Mouse (Mus musculus) brain, embryonic 14.5 days (tissue): ENCODE data around the gene Rbm20. TPM values are rescaled to one million over a fixed set of nuclear protein-coding genes. Genes with fewer than 3 reads are reported as not detected.
"Not testable (repeated sequence)": the region's sequence is repeated elsewhere in the genome, so short reads cannot be mapped to it uniquely, and the experiment has no call there.

Experiments
- DNase-seq: peaks from one replicate; pipeline ENCODE4 v3.0.0-alpha.2; 2011; ENCODE audit warnings: low read depth
- CTCF ChIP-seq: fragments of 200-500 bp; IDR thresholded peaks from 2 replicates; pipeline ENCODE4 v1.5.1; 2012; ENCODE audit warnings: inconsistent platforms, mild to moderate bottlenecking, moderate library complexity, borderline replicate concordance; ENCODE audit not compliant: insufficient read depth, insufficient read length; ENCODE audit errors: extremely low read depth
- POLR2A ChIP-seq: fragments of 200-500 bp; IDR thresholded peaks from 2 replicates; pipeline ENCODE4 v1.6.1; 2012; ENCODE audit warnings: mild to moderate bottlenecking, inconsistent platforms, borderline replicate concordance; ENCODE audit not compliant: poor library complexity, insufficient read depth, insufficient read length, severe bottlenecking; ENCODE audit errors: extremely low read depth
- polyA plus RNA-seq: library from polyadenylated mRNA; depleted of rRNA; stranded (reverse); fragments of >200 nt; gene quantifications from 2 replicates; pipeline ENCODE4 v1.2.3, GENCODE M21; 2012; rRNA removed

The Rbm20 gene
- polyA plus RNA-seq, 1 experiment: 1.5 TPM

DNA sequence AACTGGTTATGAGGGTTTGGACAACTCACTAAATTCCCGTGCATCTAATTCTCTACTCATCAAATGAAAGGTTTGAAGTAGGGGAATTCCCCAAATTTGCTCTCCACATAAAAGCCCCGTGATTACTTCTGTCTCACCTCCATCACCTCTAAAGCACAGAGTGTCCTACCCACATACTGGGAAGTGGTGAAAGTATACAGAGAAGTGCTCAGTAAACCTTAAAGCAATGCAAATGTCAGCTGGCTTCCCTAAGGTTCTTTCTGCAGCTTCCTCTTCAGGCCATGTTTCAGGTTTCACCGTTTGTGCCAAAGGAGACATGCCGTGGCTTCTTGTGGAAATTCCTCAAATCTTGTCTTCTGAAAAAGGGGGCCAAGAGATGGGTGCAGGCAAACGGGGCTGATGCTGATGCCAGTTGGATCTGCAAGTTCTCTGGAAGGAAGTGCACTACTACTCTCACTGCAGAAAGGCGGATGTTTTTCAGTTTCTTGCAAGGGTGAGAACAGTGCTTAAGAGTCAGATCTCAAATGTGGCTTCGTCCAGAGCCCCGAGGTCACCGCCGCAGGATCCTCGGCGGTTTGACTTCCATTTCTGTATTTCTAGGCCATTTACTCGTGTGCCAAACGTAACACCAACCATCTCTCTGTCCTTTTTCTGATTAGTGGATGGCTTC, 223.0 kb downstream of the Rbm20 start:
- no peak for DNase-seq
- TF ChIP-seq CTCF: no peak
- TF ChIP-seq POLR2A: no peak

GRCm38 (mm10) chr19:53901931-53902738, 225.0 kb downstream of the Rbm20 start:
- no peak for TF ChIP-seq CTCF
- no peak for TF ChIP-seq POLR2A

DNA sequence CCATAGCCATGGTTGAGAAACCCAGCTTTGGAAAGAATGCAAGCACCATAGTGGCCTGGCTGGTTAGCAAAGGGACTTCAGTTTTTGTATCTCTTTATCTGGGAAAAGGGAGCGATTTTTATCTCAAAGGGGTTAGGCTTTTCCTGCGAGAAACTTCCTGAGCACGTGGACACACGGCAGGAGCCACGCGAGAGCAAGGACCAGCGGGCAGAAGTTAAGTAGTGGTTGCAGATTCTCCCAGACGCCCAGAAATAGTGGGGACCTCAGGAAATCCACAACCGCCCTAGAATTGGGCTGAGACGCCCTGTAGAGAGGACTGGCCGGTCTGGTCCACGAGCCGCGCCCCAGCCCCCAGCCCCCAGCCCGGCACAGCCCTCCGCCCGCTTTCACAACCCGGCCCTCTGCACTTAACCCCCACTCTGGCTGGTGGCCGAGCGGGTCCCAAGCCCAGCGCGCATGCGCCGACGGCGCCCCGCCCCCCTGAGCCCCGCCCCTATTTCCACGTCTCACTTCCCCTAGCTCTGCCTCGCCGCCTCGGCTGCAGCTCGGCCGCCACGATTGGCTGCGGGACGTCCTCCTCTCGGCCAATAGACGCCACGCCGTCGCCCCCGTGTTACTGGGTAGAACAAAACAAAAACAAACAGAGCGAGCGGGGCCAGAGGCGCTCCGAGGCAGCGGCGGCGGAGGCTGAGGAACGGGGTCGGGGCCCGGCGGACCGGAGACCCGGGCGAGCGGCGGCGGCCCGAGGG, 225.8 kb downstream of the Rbm20 start:
- peak; percentile 99 for DNase-seq

More at GRCm38 (mm10) chr19:53901931-53902738, 225.0 kb downstream of the Rbm20 start:
- no peak for DNase-seq

DNA sequence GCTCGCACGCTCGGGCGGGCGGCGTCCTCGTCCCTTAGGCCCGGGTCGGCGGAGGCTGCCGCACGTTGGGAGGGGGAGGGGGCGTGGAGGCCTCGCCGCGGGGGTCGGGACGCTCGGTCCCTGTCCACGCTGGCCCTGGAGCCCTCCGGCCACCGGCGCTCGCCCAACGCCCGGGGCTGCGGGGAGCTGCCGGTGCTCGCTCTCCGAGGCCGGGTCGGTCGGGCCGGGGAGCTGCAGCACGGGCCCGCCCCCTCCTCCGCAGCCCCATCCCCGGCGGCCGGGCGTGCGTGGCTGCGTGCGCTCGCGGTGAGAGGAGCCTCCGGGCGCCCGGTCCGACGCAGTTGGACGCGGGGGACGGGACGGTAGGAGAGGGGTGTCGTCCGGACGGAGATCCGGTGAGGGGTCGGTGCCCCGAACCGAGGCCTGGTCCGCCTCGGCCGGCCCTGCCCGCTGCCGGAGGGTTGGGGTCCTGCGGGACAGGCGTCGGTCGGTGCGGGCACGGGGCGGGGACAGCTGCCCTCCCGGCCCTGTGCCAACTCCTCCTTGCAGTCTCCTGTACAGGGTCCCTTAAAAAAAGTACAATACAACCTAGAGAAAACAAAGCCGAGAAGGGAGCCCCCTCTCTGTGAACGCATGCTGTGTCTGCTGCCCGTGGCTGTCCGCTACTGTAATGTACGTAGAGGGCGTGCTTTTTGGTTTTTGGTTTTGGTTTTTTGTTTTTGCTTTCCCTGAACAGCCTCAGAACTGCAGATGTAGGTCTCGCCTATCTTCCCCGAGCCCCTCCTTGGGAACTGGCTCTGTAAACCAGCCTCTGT, 226.6 kb downstream of the Rbm20 start:
- DNase-seq: peak; percentile 81
- no peak for TF ChIP-seq POLR2A
- peak; percentile 29; the same call in 1 of the 2 replicates for TF ChIP-seq CTCF

More for the DNA sequence above, 225.8 kb downstream of the Rbm20 start:
- TF ChIP-seq CTCF: no peak
- peak; percentile 73 for TF ChIP-seq POLR2A

DNA sequence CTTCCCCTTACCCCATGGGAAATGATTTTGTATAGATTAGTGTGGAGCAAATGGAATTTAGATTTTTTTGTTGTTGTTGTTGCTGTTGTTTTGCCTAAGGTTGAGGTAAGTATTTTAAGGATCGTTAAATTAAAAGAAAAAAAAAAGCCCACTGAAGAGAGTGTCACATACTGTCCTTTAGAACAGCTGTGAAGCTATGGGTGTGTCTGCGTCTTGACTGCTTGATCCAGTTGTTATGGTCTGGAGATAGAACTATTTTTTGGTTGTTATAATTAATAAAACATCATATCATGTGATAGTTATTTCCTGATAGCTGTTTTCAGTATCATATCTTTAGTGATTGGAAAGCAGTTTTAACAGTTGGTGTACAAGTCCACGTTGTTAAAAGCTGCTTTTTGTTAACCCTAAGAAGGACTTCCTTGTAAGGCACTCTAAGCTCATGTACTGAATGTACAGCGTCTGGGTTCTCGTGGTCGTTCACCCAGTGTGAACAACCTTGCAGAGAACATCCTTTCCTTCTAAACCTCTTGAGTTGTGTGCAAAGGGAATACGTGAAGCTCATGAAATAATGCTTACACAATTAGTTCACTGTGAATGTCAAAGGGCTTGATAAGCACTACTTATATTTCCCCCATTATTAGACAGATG, 227.9 kb downstream of the Rbm20 start:
- DNase-seq: no peak
- no peak for TF ChIP-seq POLR2A
- no peak for TF ChIP-seq CTCF

DNA sequence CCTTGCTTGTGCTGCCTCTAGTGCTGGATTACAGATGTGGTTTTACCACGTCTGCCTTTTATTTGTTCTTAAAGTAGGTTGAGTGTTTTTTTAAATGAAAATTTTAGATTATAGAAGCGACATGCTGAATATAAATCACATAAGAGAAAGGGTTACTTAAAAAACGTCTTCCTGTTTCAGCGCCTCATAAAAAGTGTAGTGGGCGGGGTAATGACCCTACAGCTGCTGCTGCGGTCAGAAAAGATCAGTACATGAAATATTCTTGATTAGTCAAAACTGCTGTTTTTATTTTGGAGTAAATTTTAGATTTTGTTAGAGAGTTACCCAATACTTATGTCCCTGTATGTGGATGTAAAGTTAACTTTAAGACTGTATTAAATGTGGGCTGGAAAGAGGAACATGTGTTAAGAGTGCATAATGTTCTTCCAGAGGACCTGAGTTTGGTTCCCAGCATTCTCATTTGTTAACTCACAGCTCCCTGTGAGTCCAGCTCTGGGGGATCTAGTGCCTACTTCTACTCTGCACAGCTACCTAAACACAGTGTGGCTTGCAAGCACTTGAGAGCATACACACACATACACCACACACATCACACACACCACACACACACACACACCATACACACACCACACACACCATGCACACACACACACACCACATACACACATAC, 229.1 kb downstream of the Rbm20 start:
- TF ChIP-seq POLR2A: no peak
- TF ChIP-seq CTCF: no peak

DNA sequence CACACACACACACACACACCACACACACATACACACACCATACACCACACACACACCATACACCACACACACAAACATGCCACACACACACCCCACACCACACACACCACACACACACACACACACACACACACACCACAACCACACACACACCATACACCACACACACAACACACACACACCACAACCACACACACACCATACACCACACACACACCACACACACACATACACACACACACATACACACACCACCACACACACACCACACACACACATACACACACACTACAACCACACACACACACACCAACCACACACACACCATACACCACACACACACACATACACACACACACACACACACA, 229.6 kb downstream of the Rbm20 start:
- not testable (repeated sequence) for DNase-seq

More for the DNA sequence above, 229.1 kb downstream of the Rbm20 start:
- no peak for DNase-seq

GRCm38 (mm10) chr19:53914950-53915349, 237.8 kb downstream of the Rbm20 start:
- TF ChIP-seq CTCF (no peak), POLR2A (no peak)
- no peak for DNase-seq

Other genes with a start within 250 kb of the Rbm20 start
- gene Dusp5, start 148.2 kb upstream of the Rbm20 start, polyA plus RNA-seq: 2.3 and 2.5 TPM in 2 replicates
- gene Nutf2-ps1, start 88.2 kb upstream of the Rbm20 start, polyA plus RNA-seq: 51.5 and 58.1 TPM in 2 replicates
- 28.8 and 42.8 TPM in 2 replicates for gene Smc3, start 76.9 kb upstream of the Rbm20 start, polyA plus RNA-seq
- 23.0 and 30.8 TPM in 2 replicates for gene Pdcd4, start 214.9 kb downstream of the Rbm20 start, polyA plus RNA-seq